Mouse (Mus musculus) C2C12 (cell line): Measurements from ENCODE around the gene Mat2a. TPM values are rescaled to one million over a fixed set of nuclear protein-coding genes. Genes with fewer than 3 reads are reported as not detected.

ENCODE experiments used
- H3K27me3 ChIP-seq: one replicate; pipeline ENCODE4 v1.6.1; 2011; ENCODE audit not compliant: control insufficient read depth, insufficient read depth, insufficient read length
- H3K36me3 ChIP-seq: one replicate; pipeline ENCODE4 v1.6.1; 2011; ENCODE audit not compliant: control insufficient read depth, insufficient read depth
- H3K4me3 ChIP-seq: one replicate; pipeline ENCODE4 v1.5.1; 2011; ENCODE audit warnings: mild to moderate bottlenecking, control low read depth; ENCODE audit not compliant: poor library complexity, insufficient read depth, severe bottlenecking
- H3K79me2 ChIP-seq: one replicate; pipeline ENCODE4 v1.6.1; 2011; ENCODE audit not compliant: control insufficient read depth, insufficient read depth
- H3K79me3 ChIP-seq: one replicate; pipeline ENCODE4 v1.6.1; 2011; ENCODE audit warnings: low read depth, control low read depth
- H3ac ChIP-seq: one replicate; pipeline ENCODE3; 2011; ENCODE audit warnings: low read depth; ENCODE audit not compliant: control insufficient read depth, insufficient read length
- CEBPB ChIP-seq: IDR thresholded peaks from one replicate; pipeline ENCODE4 v1.6.1; 2011; ENCODE audit warnings: low read depth, mild to moderate bottlenecking, control low read depth, moderate library complexity
- CTCF ChIP-seq: IDR thresholded peaks from one replicate; pipeline ENCODE4 v1.5.1; 2011; ENCODE audit not compliant: control insufficient read depth, insufficient read depth, insufficient read length
- FOSL1 ChIP-seq: IDR thresholded peaks from one replicate; pipeline ENCODE4 v1.8.0; 2011; ENCODE audit warnings: mild to moderate bottlenecking, low read length; ENCODE audit not compliant: poor library complexity, insufficient read depth, severe bottlenecking
- MAX ChIP-seq: IDR thresholded peaks from one replicate; pipeline ENCODE4 v1.6.1; 2011; ENCODE audit warnings: mild to moderate bottlenecking, control low read depth
- MYOD1 ChIP-seq: IDR thresholded peaks from one replicate; pipeline ENCODE4 v1.6.1; 2011; ENCODE audit warnings: low read depth; ENCODE audit not compliant: control insufficient read depth, insufficient read length
- MYOG ChIP-seq: IDR thresholded peaks from one replicate; pipeline ENCODE4 v1.6.1; 2011; ENCODE audit not compliant: control insufficient read depth, insufficient read length; ENCODE audit errors: extremely low read depth
- USF1 ChIP-seq: IDR thresholded peaks from one replicate; pipeline ENCODE4 v1.6.1; 2011; ENCODE audit warnings: low read depth, mild to moderate bottlenecking, control low read depth, moderate library complexity
- polyA plus RNA-seq: library from polyadenylated mRNA; unstranded; fragments of >200 nt; fragmentation: generic; extraction: Trizol; gene quantifications from one replicate; pipeline ENCODE4 v1.2.1, GENCODE M21; 2012; ENCODE audit warnings: missing spikeins

The Mat2a gene
- polyA plus RNA-seq, 1 experiment: 165 TPM

GRCm38 (mm10) chr6:72389941-72390771 lies 49.2 kb downstream of the Mat2a start, which contains the start of gene Vamp8:
Gene Vamp8 (minus strand): TSS chr6:72390703.
- Histone ChIP-seq H3K4me3 (peak within 1 kb of the TSS; percentile 44), H3K36me3 (peaks cover 3% of the 10 kb centered on the region), H3K79me2 (peaks cover 15% of the 10 kb centered on the region), H3K27me3 (no peaks in the 10 kb centered on the region), H3ac (peak within 1 kb of the TSS; percentile 76), H3K79me3 (no peaks in the 10 kb centered on the region)
- TF ChIP-seq MYOG (no peak), MAX (no peak), MYOD1 (no peak), USF1 (no peak), FOSL1 (no peak), CTCF (no peak), CEBPB (no peak)

- TF ChIP-seq MAX: no peak
- no peak for TF ChIP-seq FOSL1
- TF ChIP-seq MYOG: no peak
- TF ChIP-seq CTCF: no peak
- no peak for TF ChIP-seq MYOD1
- no peak for TF ChIP-seq USF1
- TF ChIP-seq CEBPB: no peak
- Histone ChIP-seq H3K4me3 (peak overlapping the region; percentile 44), H3K27me3 (no peaks in the 10 kb centered on the region), H3K79me3 (no peaks in the 10 kb centered on the region), H3K36me3 (peaks cover 3% of the 10 kb centered on the region), H3K79me2 (peaks cover 15% of the 10 kb centered on the region), H3ac (peak overlapping the region; percentile 76)
Measured at GRCm38 (mm10) chr6:72389471-72389940, 49.9 kb downstream of the Mat2a start.

GRCm38 (mm10) chr6:72388791-72389329 lies 50.5 kb downstream of the Mat2a start:
- H3K79me3 ChIP-seq: no peaks in the 10 kb centered on the region
- no peak overlapping the region for H3ac ChIP-seq
- H3K4me3 ChIP-seq: no peak overlapping the region
- peaks cover 15% of the 10 kb centered on the region for H3K79me2 ChIP-seq
- H3K36me3 ChIP-seq: peaks cover 3% of the 10 kb centered on the region
- no peak for TF ChIP-seq USF1
- TF ChIP-seq CEBPB: no peak
- TF ChIP-seq MYOG: no peak
- no peak for TF ChIP-seq CTCF
- no peak for TF ChIP-seq MAX
- TF ChIP-seq MYOD1: no peak
- no peak for TF ChIP-seq FOSL1
- H3K27me3 ChIP-seq: no peaks in the 10 kb centered on the region

DNA sequence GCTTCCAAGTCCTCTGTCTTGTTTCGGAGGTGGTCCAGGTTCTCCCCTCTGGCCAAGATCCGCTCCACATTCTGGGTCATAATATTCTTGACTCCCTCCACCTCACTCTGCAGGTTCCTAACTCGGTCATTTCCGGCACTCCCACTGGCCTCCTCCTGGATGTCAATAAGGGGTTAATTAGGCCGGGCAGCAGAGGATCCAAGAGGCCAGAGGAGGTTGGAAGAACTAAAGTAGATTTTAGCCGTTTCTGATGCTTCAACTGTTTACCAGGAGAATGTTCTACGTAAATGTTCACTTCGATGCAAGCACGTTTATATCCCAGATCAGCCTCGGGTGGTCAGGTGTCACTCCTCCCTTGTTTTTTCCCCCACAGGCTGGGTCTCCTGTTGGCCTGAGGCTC lies 51.1 kb downstream of the Mat2a start:
- Histone ChIP-seq H3K79me3 (no peaks in the 10 kb centered on the region), H3ac (no peak overlapping the region), H3K27me3 (no peaks in the 10 kb centered on the region), H3K79me2 (peaks cover 15% of the 10 kb centered on the region), H3K4me3 (no peak overlapping the region), H3K36me3 (peaks cover 3% of the 10 kb centered on the region)
- TF ChIP-seq MAX (no peak), USF1 (no peak), CEBPB (no peak), MYOD1 (no peak), MYOG (no peak), CTCF (no peak), FOSL1 (no peak)

GRCm38 (mm10) chr6:72387816-72388215 lies 51.5 kb downstream of the Mat2a start:
- H3K79me3 ChIP-seq: no peaks in the 10 kb centered on the region
- no peaks in the 10 kb centered on the region for H3K27me3 ChIP-seq
- H3K36me3 ChIP-seq: peaks cover 3% of the 10 kb centered on the region
- H3ac ChIP-seq: no peak overlapping the region
- H3K79me2 ChIP-seq: peaks cover 15% of the 10 kb centered on the region
- TF ChIP-seq MYOG (no peak), MAX (no peak), MYOD1 (no peak), CEBPB (no peak), FOSL1 (no peak)
- no peak overlapping the region for H3K4me3 ChIP-seq
